Comparison of ENCODE assay signal across 12 mouse cellular contexts in the genomic region with DNA sequence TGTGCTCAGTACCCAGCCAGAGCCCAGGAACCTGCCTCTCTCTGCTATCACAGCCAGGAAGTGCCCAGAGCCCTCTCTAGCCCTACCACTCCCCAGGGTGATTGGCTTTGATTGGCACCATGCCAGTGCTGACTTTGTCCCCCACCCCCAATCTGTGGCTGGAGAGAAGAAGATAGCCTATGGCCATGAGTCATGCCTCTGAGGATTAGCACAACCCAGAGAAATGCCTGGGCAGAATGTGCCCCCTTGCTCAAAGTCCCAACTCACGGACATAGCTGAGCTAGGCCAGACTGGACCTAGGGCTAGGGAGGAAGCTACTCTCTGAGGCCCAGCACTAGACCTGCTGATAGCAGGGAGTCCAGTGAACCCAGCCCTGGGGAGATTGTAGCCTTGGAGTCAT. TPM values are rescaled to one million over a fixed set of nuclear protein-coding genes. Genes with fewer than 3 reads are reported as not detected.
DNase-seq lines count a peak whose midpoint lies in the region; ATAC-seq lines count a peak whose summit lies in the region.
"Had no signal": no experiment of that assay in that cellular context is flagged by ENCODE, and none has a peak within 500 bp of the region (broad histone marks: within the 10 kb centered on the region; RNA-seq: fewer than 3 reads in every experiment).

No protein-coding gene starts in this region.

- no peak overlapping the region for H3K4me2 ChIP-seq in hindbrain, embryonic 12.5 days (replicated peaks)
- no peak overlapping the region for H3K4me2 ChIP-seq in hindbrain, embryonic 11.5 days (replicated peaks; ENCODE audit: low read depth, low read length)

- H3K4me3 ChIP-seq in hindbrain, embryonic 12.5 days: no peak overlapping the region
- no peak overlapping the region for H3K4me3 ChIP-seq in hindbrain, embryonic 11.5 days (ENCODE audit: low read depth, low read length)

- H3K9ac ChIP-seq in hindbrain, embryonic 12.5 days: 0 out of 2 replicates have a peak overlapping the region, but pooled peaks have one; percentile 24
- H3K9ac ChIP-seq in hindbrain, embryonic 11.5 days (ENCODE audit: low read depth, low read length): no peak overlapping the region

- ATAC-seq in hindbrain, embryonic 12.5 days (ENCODE audit: low FRiP score): no peak
- ATAC-seq in hindbrain, embryonic 11.5 days (ENCODE audit: low FRiP score): no peak
- ATAC-seq in common myeloid progenitor, adult 5-6 weeks (replicated peaks; ENCODE audit: low read depth, poor library complexity, severe bottlenecking): peak; percentile 39
- ATAC-seq in erythroid progenitor cell, adult 5-6 weeks (replicated peaks; ENCODE audit: low FRiP score, poor library complexity, severe bottlenecking): no peak
- ATAC-seq: forebrain, embryonic 14.5 days had no signal

- peaks cover 12% of the 10 kb centered on the region for H3K4me1 ChIP-seq in hindbrain, embryonic 12.5 days
- 0 out of 2 replicates have a peak, but pooled peaks cover 4% of the 10 kb centered on the region for H3K4me1 ChIP-seq in hindbrain, embryonic 11.5 days (replicated peaks; ENCODE audit: control insufficient read depth, insufficient read depth, low read length)

- H3K36me3 ChIP-seq in hindbrain, embryonic 12.5 days: no peaks in the 10 kb centered on the region
- no peaks in the 10 kb centered on the region for H3K36me3 ChIP-seq in hindbrain, embryonic 11.5 days (ENCODE audit: control insufficient read depth, insufficient read depth, low read length)

- H3K27ac ChIP-seq in hindbrain, embryonic 12.5 days: no peak overlapping the region
- H3K27ac ChIP-seq in hindbrain, embryonic 11.5 days (ENCODE audit: low read depth, low read length): no peak overlapping the region

- no peaks in the 10 kb centered on the region; the same call in 1 of the 2 replicates for H3K27me3 ChIP-seq in hindbrain, embryonic 12.5 days
- H3K27me3 ChIP-seq in hindbrain, embryonic 11.5 days (ENCODE audit: control insufficient read depth, insufficient read depth, low read length): no peaks in the 10 kb centered on the region

- no peaks in the 10 kb centered on the region for H3K9me3 ChIP-seq in hindbrain, embryonic 12.5 days (replicated peaks)
- H3K9me3 ChIP-seq in hindbrain, embryonic 11.5 days (ENCODE audit: control insufficient read depth, low read length): no peaks in the 10 kb centered on the region

- WGBS in hindbrain, embryonic 12.5 days: 60% methylated on average over 1 of the region's 1 CpGs
- WGBS in hindbrain, embryonic 11.5 days: 56% methylated on average over 1 of the region's 1 CpGs

- DNase-seq in hindbrain, embryonic 11.5 days (ENCODE audit: low spot score): no peak
- peak; percentile 90 for DNase-seq in 416B (ENCODE audit: low read depth)
- peak; percentile 72 to 90 for DNase-seq in kidney, postnatal 25 days
- DNase-seq in spleen, postnatal 10 days (ENCODE audit: low spot score in 2 of 2): no peak
- DNase-seq in embryo, embryonic 11 days: no peak
- DNase-seq: thymus, postnatal 36 days had no signal

RNA-seq across cellular contexts. Expression of a gene that starts 10.7 kb away (rescaled TPM):
- 0.99 and 1.4 TPM in 2 replicates for polyA plus RNA-seq in hindbrain, embryonic 12.5 days (2016; fragmentation: Nextera tagmentation; extraction: Ambion mirVana)
- 0.82 and 1.1 TPM in 2 replicates for polyA plus RNA-seq in hindbrain, embryonic 11.5 days (2014; fragmentation: Nextera tagmentation; extraction: Ambion mirVana)
- 0.73 and 2.0 TPM in 2 replicates for total RNA-seq in common myeloid progenitor, adult 5-6 weeks (2017)
- total RNA-seq in erythroid progenitor cell, adult 5-6 weeks (2015; ENCODE audit: low replicate concordance): not detected in 2 replicates
- total RNA-seq in erythroid progenitor cell, adult 5-6 weeks (2017; ENCODE audit: low replicate concordance): 0.13 TPM in 1 of 2 replicates, not detected in the other

RNA-seq across cellular contexts. Expression of a gene that starts 41.1 kb away (rescaled TPM):
- polyA plus RNA-seq in hindbrain, embryonic 12.5 days (2016; fragmentation: Nextera tagmentation; extraction: Ambion mirVana): 10.8 and 12.7 TPM in 2 replicates
- 8.9 and 11.3 TPM in 2 replicates for polyA plus RNA-seq in hindbrain, embryonic 11.5 days (2014; fragmentation: Nextera tagmentation; extraction: Ambion mirVana)
- not detected in 2 replicates for total RNA-seq in common myeloid progenitor, adult 5-6 weeks (2017)
- total RNA-seq in erythroid progenitor cell, adult 5-6 weeks (2015; ENCODE audit: low replicate concordance): not detected in 2 replicates
- total RNA-seq in erythroid progenitor cell, adult 5-6 weeks (2017; ENCODE audit: low replicate concordance): not detected in 2 replicates
- total RNA-seq: hematopoietic stem cell, adult 5-6 weeks; MEL had no signal

RNA-seq across cellular contexts. Expression of a gene that starts 41.1 kb away (rescaled TPM):
- polyA plus RNA-seq in hindbrain, embryonic 12.5 days (2016; fragmentation: Nextera tagmentation; extraction: Ambion mirVana): 3.6 and 4.1 TPM in 2 replicates
- 2.9 and 4.8 TPM in 2 replicates for polyA plus RNA-seq in hindbrain, embryonic 11.5 days (2014; fragmentation: Nextera tagmentation; extraction: Ambion mirVana)
- not detected in 2 replicates for total RNA-seq in common myeloid progenitor, adult 5-6 weeks (2017)
- total RNA-seq in erythroid progenitor cell, adult 5-6 weeks (2015; ENCODE audit: low replicate concordance): not detected in 2 replicates
- total RNA-seq in erythroid progenitor cell, adult 5-6 weeks (2017; ENCODE audit: low replicate concordance): not detected in 2 replicates
- total RNA-seq: hematopoietic stem cell, adult 5-6 weeks; MEL had no signal

Comparison
In these comparisons a context has a peak if more than half of its experiments do, and no peak if none do; other contexts are left out.
1. DNase-seq: peak in 416B (single experiment) and kidney, postnatal 25 days (2 of 2); none in hindbrain, embryonic 11.5 days (single experiment), spleen, postnatal 10 days (0 of 2) and embryo, embryonic 11 days (single experiment).